Mouse (Mus musculus) lung, embryonic 14.5 days (tissue): Measurements from ENCODE around the gene Usp46. TPM values are rescaled to one million over a fixed set of nuclear protein-coding genes. Genes with fewer than 3 reads are reported as not detected.
"Not testable (repeated sequence)": the region's sequence is repeated elsewhere in the genome, so short reads cannot be mapped to it uniquely, and the experiment has no call there.

ENCODE experiments used
- ATAC-seq: fragments of 200-750 bp; cut with Nextera tagmentation; 2 replicates; pipeline ENCODE4 v1.8.0; 2017; ENCODE audit warnings: mild to moderate bottlenecking, moderate TSS enrichment, moderate library complexity; ENCODE audit not compliant: insufficient read depth
- DNase-seq: peaks from one replicate; pipeline ENCODE4 v3.0.0-alpha.2; 2015
- H3K27ac ChIP-seq: fragments of 300-500 bp; sonication (generic); 2 replicates; pipeline ENCODE4 v1.5.1; 2014; ENCODE audit warnings: low read depth, mild to moderate bottlenecking, moderate library complexity
- H3K27me3 ChIP-seq: fragments of 300-500 bp; sonication (generic); 2 replicates; pipeline ENCODE4 v1.6.1; 2014; ENCODE audit warnings: low read length, control low read depth; ENCODE audit not compliant: insufficient read depth
- H3K36me3 ChIP-seq: fragments of 300-500 bp; sonication (generic); 2 replicates; pipeline ENCODE4 v1.6.1; 2014; ENCODE audit warnings: control low read depth; ENCODE audit not compliant: insufficient read depth
- H3K4me1 ChIP-seq: fragments of 300-500 bp; sonication (generic); 2 replicates; pipeline ENCODE4 v1.6.1; 2014; ENCODE audit warnings: antibody characterized with exemption, control low read depth; ENCODE audit not compliant: insufficient read depth
- H3K4me2 ChIP-seq: fragments of 300-500 bp; sonication (generic); 2 replicates; pipeline ENCODE4 v1.6.1; 2014; ENCODE audit warnings: mild to moderate bottlenecking
- H3K4me3 ChIP-seq: fragments of 300-500 bp; sonication (generic); 2 replicates; pipeline ENCODE4 v1.5.1; 2014; ENCODE audit warnings: low read depth, low read length
- H3K9ac ChIP-seq: fragments of 300-500 bp; sonication (generic); 2 replicates; pipeline ENCODE4 v1.6.1; 2014
- H3K9me3 ChIP-seq: fragments of 300-500 bp; sonication (generic); 2 replicates; pipeline ENCODE4 v1.6.1; 2016; ENCODE audit warnings: low read depth, low read length, control low read depth
- CTCF ChIP-seq: IDR thresholded peaks from 2 replicates; pipeline ENCODE4 v1.5.1; 2016; ENCODE audit warnings: antibody characterized with exemption, low read depth
- WGBS: fragments of 180-500 bp; shearing (Covaris S2); extraction: QIAGEN DNeasy Blood & Tissue Kit; methylation state at CpG from one replicate; pipeline ENCODE4 v1.1.7; 2014; 5-methylcytosine and 5-hydroxymethylcytosine counted together
- polyA plus RNA-seq: library from polyadenylated mRNA; unstranded; fragments of >200 nt; fragmentation: Nextera tagmentation; extraction: Ambion mirVana; gene quantifications from 2 replicates; pipeline ENCODE4 v1.2.1, GENCODE M21; 2014

Usp46 gene
- polyA plus RNA-seq, 1 experiment from 2014 or later = 46.8 TPM

GRCm38 (mm10) chr5:73987777-73988560 lies 80.3 kb downstream of the Usp46 start:
- 65% methylated on average over 13 of the region's 13 CpGs for WGBS
- H3K27ac ChIP-seq = no peak overlapping the region
- no peak for DNase-seq
- H3K27me3 ChIP-seq = no peaks in the 10 kb centered on the region
- H3K4me3 ChIP-seq = no peak overlapping the region
- no peaks in the 10 kb centered on the region for H3K36me3 ChIP-seq
- ATAC-seq = no peak
- no peak for TF ChIP-seq CTCF
- no peak overlapping the region for H3K9ac ChIP-seq
- no peaks in the 10 kb centered on the region for H3K9me3 ChIP-seq
- no peak overlapping the region for H3K4me2 ChIP-seq
- H3K4me1 ChIP-seq = no peaks in the 10 kb centered on the region

- Histone ChIP-seq H3K4me3 (no peak overlapping the region), H3K9me3 (no peaks in the 10 kb centered on the region), H3K9ac (no peak overlapping the region), H3K27me3 (no peaks in the 10 kb centered on the region), H3K36me3 (no peaks in the 10 kb centered on the region), H3K4me2 (no peak overlapping the region), H3K27ac (no peak overlapping the region), H3K4me1 (no peaks in the 10 kb centered on the region)
- no peak for TF ChIP-seq CTCF
- DNase-seq (no peak), ATAC-seq (no peak)
- 40% methylated on average over 11 of the region's 11 CpGs for WGBS
These were observed 90.8 kb downstream of the Usp46 start for GRCm38 (mm10) chr5:73977426-73977825.

GRCm38 (mm10) chr5:73971701-73972100 lies 96.5 kb downstream of the Usp46 start:
- Histone ChIP-seq H3K9me3 (no peaks in the 10 kb centered on the region), H3K4me1 (peaks cover 7% of the 10 kb centered on the region; the same call in 1 of the 2 replicates), H3K4me2 (no peak overlapping the region), H3K9ac (no peak overlapping the region), H3K36me3 (no peaks in the 10 kb centered on the region), H3K27me3 (no peaks in the 10 kb centered on the region), H3K27ac (no peak overlapping the region), H3K4me3 (no peak overlapping the region)
- DNase-seq = peak; percentile 70
- ATAC-seq = no peak
- 69% methylated on average over 5 of the region's 5 CpGs for WGBS
- no peak for TF ChIP-seq CTCF

DNA sequence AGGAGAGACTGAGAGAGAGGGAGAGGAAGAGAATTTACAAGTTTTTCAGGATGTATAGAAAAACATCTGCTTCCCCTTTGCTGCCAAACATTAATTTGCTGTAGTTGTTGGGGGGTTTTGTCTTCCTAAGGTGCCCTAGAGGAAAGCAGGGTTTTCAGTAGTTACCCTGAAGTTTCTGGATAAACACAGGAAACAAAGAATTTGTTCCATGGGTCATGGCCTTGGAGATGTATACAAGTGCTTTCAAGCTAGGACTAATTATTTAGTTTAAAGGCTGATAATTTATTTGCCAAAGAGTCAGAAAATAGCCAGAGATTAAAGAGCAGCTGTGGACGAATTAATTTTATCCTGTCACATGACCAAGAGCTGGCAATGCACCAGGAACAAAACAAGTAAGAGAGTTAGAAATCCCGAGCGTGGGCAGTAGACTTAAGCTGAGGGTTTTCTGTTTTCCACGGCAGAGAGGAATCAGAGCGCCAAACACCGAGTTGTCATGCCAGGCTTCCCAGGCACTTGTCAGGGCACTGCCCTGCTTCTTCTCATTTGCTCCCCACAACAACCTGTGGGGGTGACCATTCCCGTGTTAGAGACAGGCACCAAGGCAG lies 98.1 kb downstream of the Usp46 start:
- peak overlapping the region; percentile 35; the same call in 1 of the 2 replicates for H3K4me2 ChIP-seq
- H3K9me3 ChIP-seq = no peaks in the 10 kb centered on the region
- no peak overlapping the region for H3K4me3 ChIP-seq
- H3K9ac ChIP-seq = no peak overlapping the region
- H3K36me3 ChIP-seq = no peaks in the 10 kb centered on the region
- no peak for TF ChIP-seq CTCF
- peak; percentile 71; the same call in 1 of the 2 replicates for ATAC-seq
- peak; percentile 84 for DNase-seq
- WGBS = 25% methylated on average over 7 of the region's 7 CpGs
- H3K27ac ChIP-seq = peak overlapping the region; percentile 54; the same call in 1 of the 2 replicates
- peaks cover 7% of the 10 kb centered on the region; the same call in 1 of the 2 replicates for H3K4me1 ChIP-seq
- no peaks in the 10 kb centered on the region for H3K27me3 ChIP-seq

GRCm38 (mm10) chr5:73969338-73969737 lies 98.9 kb downstream of the Usp46 start:
- H3K4me2 ChIP-seq = no peak overlapping the region
- no peaks in the 10 kb centered on the region for H3K27me3 ChIP-seq
- no peak for TF ChIP-seq CTCF
- H3K9ac ChIP-seq = no peak overlapping the region
- ATAC-seq (peak; percentile 49; the same call in 1 of the 2 replicates), DNase-seq (peak; percentile 53)
- peak overlapping the region; percentile 19; the same call in 1 of the 2 replicates for H3K27ac ChIP-seq
- H3K36me3 ChIP-seq = no peaks in the 10 kb centered on the region
- H3K4me1 ChIP-seq = peaks cover 7% of the 10 kb centered on the region; the same call in 1 of the 2 replicates
- 70% methylated on average over 8 of the region's 8 CpGs for WGBS
- H3K9me3 ChIP-seq = no peaks in the 10 kb centered on the region
- no peak overlapping the region for H3K4me3 ChIP-seq

GRCm38 (mm10) chr5:73959779-73960178 lies 108.5 kb downstream of the Usp46 start:
- Histone ChIP-seq H3K9ac (no peak overlapping the region), H3K27ac (no peak overlapping the region), H3K9me3 (no peaks in the 10 kb centered on the region), H3K36me3 (no peaks in the 10 kb centered on the region), H3K4me1 (no peaks in the 10 kb centered on the region), H3K4me2 (no peak overlapping the region), H3K4me3 (no peak overlapping the region), H3K27me3 (no peaks in the 10 kb centered on the region)
- 77% methylated on average over 7 of the region's 7 CpGs for WGBS
- TF ChIP-seq CTCF = no peak
- no peak for ATAC-seq
- DNase-seq = no peak

DNA sequence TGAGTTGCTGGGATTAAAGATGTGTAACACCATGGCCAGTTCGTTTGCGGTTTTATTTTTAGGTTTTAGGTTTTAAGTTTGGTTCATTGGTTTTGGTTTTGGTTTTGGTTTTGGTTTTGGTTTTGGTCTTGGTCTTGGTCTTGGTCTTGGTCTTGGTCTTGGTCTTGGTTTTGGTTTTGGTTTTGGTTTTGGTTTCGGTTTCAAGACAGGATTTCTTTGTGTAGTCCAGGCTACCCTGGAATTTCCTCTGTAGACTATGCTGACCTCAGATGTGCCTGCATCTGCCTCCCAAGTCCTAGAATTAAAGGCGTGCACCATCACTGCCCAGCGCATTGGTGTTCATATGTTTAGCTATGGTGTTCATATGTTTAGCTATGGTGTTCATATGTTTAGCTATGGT lies 109.6 kb downstream of the Usp46 start:
- not testable (repeated sequence) for H3K4me3 ChIP-seq, H3K27ac ChIP-seq, DNase-seq, H3K9me3 ChIP-seq, ATAC-seq, H3K4me1 ChIP-seq, H3K27me3 ChIP-seq, H3K4me2 ChIP-seq, H3K36me3 ChIP-seq, H3K9ac ChIP-seq
- 92% methylated on average over 5 of the region's 5 CpGs for WGBS
